ENCODE assay signal across 22 mouse cellular contexts in genomic region chr7:83911909-83912308, GRCm38 (mm10). TPM values are rescaled to one million over a fixed set of nuclear protein-coding genes. Genes with fewer than 3 reads are reported as not detected.
DNase-seq lines count a peak whose midpoint lies in the region; ATAC-seq lines count a peak whose summit lies in the region.
"Had no signal": no experiment of that assay in that cellular context is flagged by ENCODE, and none has a peak within 500 bp of the region (broad histone marks: within the 10 kb centered on the region; RNA-seq: fewer than 3 reads in every experiment).

No protein-coding gene starts in this region.

- peak; percentile 30 for DNase-seq in thymus, postnatal 25 days
- no peak for DNase-seq in adrenal gland, adult 8-10 months
- DNase-seq: adrenal gland, postnatal 10 days; cerebellum, adult 2 months; cerebellum, postnatal 10 days; embryo, embryonic 11 days; gastrocnemius, postnatal 36 days; heart, adult 2 months; heart, postnatal 14 days had no signal

- ATAC-seq in common myeloid progenitor, adult 5-6 weeks (replicated peaks; ENCODE audit: low read depth, poor library complexity, severe bottlenecking) = peak; percentile 73
- ATAC-seq in megakaryocyte progenitor cell, adult 5-6 weeks (replicated peaks; ENCODE audit: poor library complexity) = peak; percentile 73
- no peak for ATAC-seq in CD4-positive, CD25-positive, alpha-beta regulatory T cell, adult 4 months
- no peak for ATAC-seq in neural tube, embryonic 15.5 days (ENCODE audit: low FRiP score)
- ATAC-seq: forebrain, embryonic 14.5 days; intestine, embryonic 15.5 days had no signal

- no peak overlapping the region for H3K9ac ChIP-seq in neural tube, embryonic 15.5 days (replicated peaks)
- H3K9ac ChIP-seq: embryonic facial prominence, embryonic 15.5 days; heart, embryonic 15.5 days; hindbrain, embryonic 14.5 days; intestine, embryonic 15.5 days had no signal

- no peaks in the 10 kb centered on the region for H3K9me3 ChIP-seq in neural tube, embryonic 15.5 days (replicated peaks)
- H3K9me3 ChIP-seq: embryonic facial prominence, embryonic 15.5 days; forebrain, embryonic 10.5 days; heart, embryonic 15.5 days; hindbrain, embryonic 10.5 days; intestine, embryonic 15.5 days had no signal

- no peak overlapping the region for H3K27ac ChIP-seq in neural tube, embryonic 15.5 days (replicated peaks)
- H3K27ac ChIP-seq: embryonic facial prominence, embryonic 15.5 days; forebrain, embryonic 10.5 days; heart, adult 2 months; heart, embryonic 15.5 days; hindbrain, embryonic 10.5 days; hindbrain, embryonic 14.5 days; intestine, embryonic 15.5 days had no signal

- H3K4me1 ChIP-seq in neural tube, embryonic 15.5 days = no peaks in the 10 kb centered on the region
- H3K4me1 ChIP-seq: embryonic facial prominence, embryonic 15.5 days; forebrain, embryonic 10.5 days; heart, embryonic 15.5 days; hindbrain, embryonic 10.5 days; intestine, embryonic 15.5 days had no signal

- no peak overlapping the region for H3K4me3 ChIP-seq in neural tube, embryonic 15.5 days (replicated peaks)
- H3K4me3 ChIP-seq: embryonic facial prominence, embryonic 15.5 days; erythroblast, embryonic 14.5 days; forebrain, embryonic 10.5 days; heart, adult 2 months; heart, embryonic 15.5 days; hindbrain, embryonic 10.5 days; intestine, embryonic 15.5 days had no signal

- no peak overlapping the region for H3K4me2 ChIP-seq in neural tube, embryonic 15.5 days
- H3K4me2 ChIP-seq: embryonic facial prominence, embryonic 15.5 days; heart, embryonic 11.5 days; heart, embryonic 15.5 days; hindbrain, embryonic 14.5 days; intestine, embryonic 15.5 days had no signal

- no peaks in the 10 kb centered on the region for H3K27me3 ChIP-seq in neural tube, embryonic 15.5 days (replicated peaks)
- H3K27me3 ChIP-seq: embryonic facial prominence, embryonic 15.5 days; heart, embryonic 15.5 days; intestine, embryonic 15.5 days had no signal

- no peaks in the 10 kb centered on the region for H3K36me3 ChIP-seq in neural tube, embryonic 15.5 days
- H3K36me3 ChIP-seq: embryonic facial prominence, embryonic 15.5 days; forebrain, embryonic 10.5 days; heart, embryonic 15.5 days; hindbrain, embryonic 10.5 days; intestine, embryonic 15.5 days had no signal

- 82% methylated on average over 3 of the region's 3 CpGs for WGBS in neural tube, embryonic 15.5 days

RNA-seq across cellular contexts. Expression of gene Mesd, which starts 27.6 kb away (rescaled TPM):
- total RNA-seq in common myeloid progenitor, adult 5-6 weeks (2017) = 37.7 and 47.8 TPM in 2 replicates
- total RNA-seq in megakaryocyte progenitor cell, adult 5-6 weeks (2015) = 32.4 and 37.6 TPM in 2 replicates
- total RNA-seq in megakaryocyte progenitor cell, adult 5-6 weeks (2017) = 61.0 and 61.2 TPM in 2 replicates
- 10 to 100 TPM; 49.7 to 52.7 TPM for polyA plus RNA-seq in CD4-positive, CD25-positive, alpha-beta regulatory T cell, adult 4 months (2017; shearing (Covaris generic))
- 61.6 and 75.5 TPM in 2 replicates for polyA plus RNA-seq in neural tube, embryonic 15.5 days (2015; fragmentation: Nextera tagmentation; extraction: Ambion mirVana)
- 100 to 1,000 TPM; 109 to 131 (median 117) TPM for total RNA-seq in adrenal gland, adult 8-10 months (2022)

RNA-seq across cellular contexts. Expression of gene Tlnrd1, which starts 27.8 kb away (rescaled TPM):
- 4.8 and 7.2 TPM in 2 replicates for total RNA-seq in common myeloid progenitor, adult 5-6 weeks (2017)
- total RNA-seq in megakaryocyte progenitor cell, adult 5-6 weeks (2015) = 8.3 and 9.3 TPM in 2 replicates
- total RNA-seq in megakaryocyte progenitor cell, adult 5-6 weeks (2017) = 4.9 and 5.0 TPM in 2 replicates
- 1 to 10 TPM in 1 of 2 experiments, under 1 TPM in 1; 0.25 to 1.1 TPM for polyA plus RNA-seq in CD4-positive, CD25-positive, alpha-beta regulatory T cell, adult 4 months (2017; shearing (Covaris generic))
- 10.9 TPM in 2 replicates for polyA plus RNA-seq in neural tube, embryonic 15.5 days (2015; fragmentation: Nextera tagmentation; extraction: Ambion mirVana)
- total RNA-seq in adrenal gland, adult 8-10 months (2022) = 10 to 100 TPM; 14.9 to 17.2 (median 15.9) TPM

Comparison
In these comparisons a context has a peak if more than half of its experiments do, and no peak if none do; other contexts are left out.
1. ATAC-seq: peak in common myeloid progenitor, adult 5-6 weeks (single experiment) and megakaryocyte progenitor cell, adult 5-6 weeks (single experiment); none in CD4-positive, CD25-positive, alpha-beta regulatory T cell, adult 4 months (single experiment) and neural tube, embryonic 15.5 days (single experiment).